Mouse (Mus musculus): ENCODE measurements around the gene Fam71e2.

GRCm38 (mm10) chr7:4749169-4749568, 21.9 kb downstream of the Fam71e2 start:
- TF ChIP-seq POLR2A (IDR thresholded peaks at IDR 0.05; ENCODE audit: low read depth, low read length) = no peak
- no peak for TF ChIP-seq CTCF (IDR thresholded peaks at IDR 0.05; ENCODE audit: borderline replicate concordance, insufficient read depth, low read length)
